Mouse (Mus musculus) embryonic facial prominence, embryonic 14.5 days (tissue): Measurements from ENCODE around the gene Smlr1. TPM values are rescaled to one million over a fixed set of nuclear protein-coding genes. Genes with fewer than 3 reads are reported as not detected.

ENCODE experiments used
- ATAC-seq: fragments of 200-750 bp; cut with Nextera tagmentation; 2 replicates; pipeline ENCODE4 v1.8.0; 2017; ENCODE audit warnings: low read depth, moderate number of reproducible peaks, moderate TSS enrichment
- DNase-seq: peaks from one replicate; pipeline ENCODE4 v3.0.0-alpha.2; 2015; ENCODE audit warnings: low spot score
- H3K27ac ChIP-seq: fragments of 300-500 bp; sonication (generic); replicated peaks from 2 replicates; pipeline ENCODE4 v1.5.1; 2014; ENCODE audit warnings: low read depth, mild to moderate bottlenecking, low read length, moderate library complexity
- H3K27me3 ChIP-seq: fragments of 300-500 bp; sonication (generic); replicated peaks from 2 replicates; pipeline ENCODE4 v1.6.1; 2014; ENCODE audit warnings: low read length; ENCODE audit not compliant: control insufficient read depth, insufficient read depth
- H3K36me3 ChIP-seq: fragments of 300-500 bp; sonication (generic); 2 replicates; pipeline ENCODE4 v1.6.1; 2014; ENCODE audit warnings: low read length, mixed read lengths; ENCODE audit not compliant: control insufficient read depth, insufficient read depth
- H3K4me1 ChIP-seq: fragments of 300-500 bp; sonication (generic); 2 replicates; pipeline ENCODE4 v1.6.1; 2014; ENCODE audit warnings: antibody characterized with exemption, low read length; ENCODE audit not compliant: control insufficient read depth, insufficient read depth
- H3K4me2 ChIP-seq: fragments of 300-500 bp; sonication (generic); 2 replicates; pipeline ENCODE4 v1.6.1; 2014; ENCODE audit warnings: low read depth, mild to moderate bottlenecking, low read length, moderate library complexity, mixed read lengths
- H3K4me3 ChIP-seq: fragments of 300-500 bp; sonication (generic); 2 replicates; pipeline ENCODE4 v1.5.1; 2014; ENCODE audit warnings: low read depth, mild to moderate bottlenecking, low read length
- H3K9ac ChIP-seq: fragments of 300-500 bp; sonication (generic); 2 replicates; pipeline ENCODE4 v1.6.1; 2014; ENCODE audit warnings: low read depth, mild to moderate bottlenecking, low read length, moderate library complexity, mixed read lengths
- H3K9me3 ChIP-seq: fragments of 300-500 bp; sonication (generic); 2 replicates; pipeline ENCODE4 v1.6.1; 2016; ENCODE audit warnings: low read length; ENCODE audit not compliant: control insufficient read depth
- WGBS: fragments of 180-500 bp; shearing (Covaris S2); extraction: QIAGEN DNeasy Blood & Tissue Kit; methylation state at CpG from one replicate; pipeline ENCODE4 v1.1.7; 2014; 5-methylcytosine and 5-hydroxymethylcytosine counted together
- polyA plus RNA-seq: library from polyadenylated mRNA; unstranded; fragments of >200 nt; fragmentation: Nextera tagmentation; extraction: Ambion mirVana; gene quantifications from 2 replicates; pipeline ENCODE4 v1.2.1, GENCODE M21; 2014

Gene Smlr1
- polyA plus RNA-seq, 1 experiment from 2014 or later: not detected

- no peak for DNase-seq
- WGBS: 90% methylated on average over 8 of the region's 8 CpGs
- no peak overlapping the region for H3K4me3 ChIP-seq
- H3K27ac ChIP-seq: no peak overlapping the region
- H3K9me3 ChIP-seq: no peaks in the 10 kb centered on the region
- peaks cover 26% of the 10 kb centered on the region for H3K36me3 ChIP-seq
- H3K27me3 ChIP-seq: no peaks in the 10 kb centered on the region
- H3K9ac ChIP-seq: no peak overlapping the region
- no peaks in the 10 kb centered on the region; the same call in 1 of the 2 replicates for H3K4me1 ChIP-seq
- no peak overlapping the region for H3K4me2 ChIP-seq
- no peak for ATAC-seq
Observed at GRCm38 (mm10) chr10:25523727-25524126, 12.3 kb downstream of the Smlr1 start.

DNA sequence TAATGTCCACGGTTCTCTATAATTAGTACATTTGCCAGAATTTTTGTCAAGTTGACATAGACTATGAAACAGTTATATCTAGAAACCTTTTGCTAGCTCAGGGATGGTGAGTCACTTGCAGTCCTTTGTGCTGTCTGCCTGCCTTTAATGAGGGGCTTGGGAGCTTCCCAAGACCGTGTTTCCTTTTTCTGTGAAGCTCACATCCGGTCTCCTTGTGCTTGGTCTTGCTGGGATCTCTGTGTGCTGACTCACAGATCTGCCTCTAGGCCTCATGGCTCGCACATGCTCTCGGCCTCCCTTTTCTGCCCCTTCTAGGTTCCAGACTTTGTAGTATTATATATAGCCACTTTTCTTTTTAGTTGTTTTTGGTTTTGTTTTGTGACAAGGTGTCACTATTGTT, 15.6 kb downstream of the Smlr1 start:
- Histone ChIP-seq H3K4me1 (no peaks in the 10 kb centered on the region), H3K4me3 (no peak overlapping the region), H3K9ac (no peak overlapping the region), H3K9me3 (0 out of 2 replicates have a peak, but pooled peaks cover 4% of the 10 kb centered on the region), H3K4me2 (no peak overlapping the region), H3K27me3 (no peaks in the 10 kb centered on the region), H3K36me3 (peaks cover 41% of the 10 kb centered on the region), H3K27ac (no peak overlapping the region)
- ATAC-seq (no peak), DNase-seq (no peak)
- 78% methylated on average over 5 of the region's 5 CpGs for WGBS

DNA sequence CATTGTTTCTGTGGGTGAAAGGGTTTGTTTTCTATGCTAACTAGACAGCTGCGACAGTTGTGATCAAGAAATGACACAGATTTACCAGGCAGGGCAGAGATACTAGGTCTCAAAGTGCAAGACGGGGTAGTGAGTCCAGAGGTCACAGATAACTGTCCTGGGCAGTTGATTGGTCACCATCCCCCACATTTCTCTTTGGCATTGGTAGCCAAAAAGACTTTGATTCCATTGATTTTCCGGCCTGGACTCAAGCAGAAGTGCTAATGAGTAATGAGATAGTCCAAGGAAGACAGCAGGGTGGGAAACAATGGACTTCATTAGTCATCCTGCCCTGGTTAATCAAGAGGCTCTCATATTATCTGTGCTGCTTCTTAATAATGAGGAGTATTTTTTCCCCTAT, 16.1 kb downstream of the Smlr1 start:
- Histone ChIP-seq H3K4me2 (no peak overlapping the region), H3K27me3 (no peaks in the 10 kb centered on the region), H3K9me3 (0 out of 2 replicates have a peak, but pooled peaks cover 4% of the 10 kb centered on the region), H3K4me1 (no peaks in the 10 kb centered on the region), H3K9ac (no peak overlapping the region), H3K36me3 (peaks cover 46% of the 10 kb centered on the region), H3K4me3 (no peak overlapping the region), H3K27ac (no peak overlapping the region)
- no peak for DNase-seq
- 85% methylated on average over 3 of the region's 3 CpGs for WGBS
- ATAC-seq: no peak

GRCm38 (mm10) chr10:25513821-25514220, 22.2 kb downstream of the Smlr1 start:
- H3K9ac ChIP-seq: no peak overlapping the region
- no peak overlapping the region for H3K4me3 ChIP-seq
- DNase-seq: no peak
- H3K27ac ChIP-seq: no peak overlapping the region
- H3K4me1 ChIP-seq: no peaks in the 10 kb centered on the region
- 56% methylated on average over 1 of the region's 1 CpGs for WGBS
- no peak for ATAC-seq
- no peak overlapping the region for H3K4me2 ChIP-seq
- H3K27me3 ChIP-seq: no peaks in the 10 kb centered on the region
- H3K9me3 ChIP-seq: 0 out of 2 replicates have a peak, but pooled peaks cover 4% of the 10 kb centered on the region
- H3K36me3 ChIP-seq: peaks cover 49% of the 10 kb centered on the region

- no peaks in the 10 kb centered on the region for H3K27me3 ChIP-seq
- peaks cover 54% of the 10 kb centered on the region for H3K36me3 ChIP-seq
- no peak for DNase-seq
- ATAC-seq: no peak
- no peak overlapping the region for H3K9ac ChIP-seq
- WGBS: 81% methylated on average over 5 of the region's 5 CpGs
- no peak overlapping the region for H3K4me3 ChIP-seq
- no peak overlapping the region for H3K27ac ChIP-seq
- H3K9me3 ChIP-seq: no peaks in the 10 kb centered on the region
- no peak overlapping the region for H3K4me2 ChIP-seq
- H3K4me1 ChIP-seq: no peaks in the 10 kb centered on the region
Observed at GRCm38 (mm10) chr10:25503250-25503649, 32.8 kb downstream of the Smlr1 start.

DNA sequence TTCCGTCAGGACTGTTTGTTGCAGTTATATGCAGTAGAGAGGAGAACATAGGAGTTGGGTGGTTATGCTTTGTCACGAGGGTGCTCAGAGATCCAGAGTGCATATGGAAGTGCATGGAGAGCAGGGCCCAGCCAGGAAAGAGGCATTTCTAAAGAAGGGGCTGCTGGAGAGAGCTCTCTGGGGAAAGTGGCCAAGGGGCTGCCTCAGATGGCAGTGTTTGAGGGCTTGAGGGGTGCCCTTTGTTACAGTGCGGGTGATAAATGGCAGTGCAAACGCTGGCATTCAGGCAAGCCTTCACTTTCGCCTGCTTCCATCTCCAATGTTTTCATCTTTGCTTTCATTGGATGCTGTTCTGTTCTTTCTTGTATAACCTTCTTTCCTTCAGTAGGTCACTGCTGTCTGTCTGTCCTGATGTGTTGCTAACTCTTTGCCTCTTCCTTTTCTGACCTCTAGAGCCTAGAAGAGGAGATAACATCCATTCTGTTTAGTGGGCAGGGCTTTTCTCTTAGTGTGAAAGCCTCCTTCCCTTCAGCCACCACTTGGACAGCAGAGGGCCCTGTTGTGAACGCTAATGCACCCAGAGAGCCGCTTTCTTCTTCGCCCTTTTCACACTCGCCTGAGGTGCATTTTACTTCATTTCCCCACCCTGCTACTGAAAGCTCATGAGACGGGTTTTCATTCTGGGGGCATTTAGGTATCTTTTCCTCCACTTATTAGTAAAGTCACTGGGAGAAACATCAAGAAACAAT, 36.6 kb downstream of the Smlr1 start:
- WGBS: 61% methylated on average over 10 of the region's 10 CpGs
- no peaks in the 10 kb centered on the region for H3K27me3 ChIP-seq
- H3K4me2 ChIP-seq: no peak overlapping the region
- no peak overlapping the region for H3K27ac ChIP-seq
- no peaks in the 10 kb centered on the region for H3K9me3 ChIP-seq
- H3K36me3 ChIP-seq: peaks cover 37% of the 10 kb centered on the region
- H3K4me3 ChIP-seq: no peak overlapping the region
- H3K9ac ChIP-seq: no peak overlapping the region
- DNase-seq (peak; percentile 20), ATAC-seq (no peak)
- H3K4me1 ChIP-seq: no peaks in the 10 kb centered on the region

- no peak for ATAC-seq
- 13% methylated on average over 1 of the region's 1 CpGs for WGBS
Observed at GRCm38 (mm10) chr10:25488456-25488855, 47.6 kb downstream of the Smlr1 start.

GRCm38 (mm10) chr10:25482791-25483190, 53.3 kb downstream of the Smlr1 start:
- Histone ChIP-seq H3K36me3 (peaks cover 31% of the 10 kb centered on the region), H3K4me1 (no peaks in the 10 kb centered on the region), H3K9ac (no peak overlapping the region), H3K4me2 (no peak overlapping the region), H3K27me3 (no peaks in the 10 kb centered on the region), H3K4me3 (no peak overlapping the region), H3K27ac (no peak overlapping the region), H3K9me3 (no peaks in the 10 kb centered on the region)
- DNase-seq: no peak
- 69% methylated on average over 5 of the region's 5 CpGs for WGBS
- no peak for ATAC-seq

More at GRCm38 (mm10) chr10:25488456-25488855, 47.6 kb downstream of the Smlr1 start:
- no peaks in the 10 kb centered on the region for H3K27me3 ChIP-seq
- H3K36me3 ChIP-seq: peaks cover 25% of the 10 kb centered on the region
- H3K9me3 ChIP-seq: no peaks in the 10 kb centered on the region
- no peaks in the 10 kb centered on the region for H3K4me1 ChIP-seq
- H3K4me3 ChIP-seq: no peak overlapping the region
- peak; percentile 74 for DNase-seq
- H3K4me2 ChIP-seq: no peak overlapping the region
- H3K27ac ChIP-seq: no peak overlapping the region
- H3K9ac ChIP-seq: no peak overlapping the region

GRCm38 (mm10) chr10:25479716-25480115, 56.4 kb downstream of the Smlr1 start:
- H3K4me3 ChIP-seq: no peak overlapping the region
- H3K27ac ChIP-seq: no peak overlapping the region
- no peaks in the 10 kb centered on the region for H3K27me3 ChIP-seq
- H3K9me3 ChIP-seq: no peaks in the 10 kb centered on the region
- no peak overlapping the region for H3K4me2 ChIP-seq
- DNase-seq (no peak), ATAC-seq (no peak)
- no peaks in the 10 kb centered on the region for H3K4me1 ChIP-seq
- H3K36me3 ChIP-seq: peaks cover 26% of the 10 kb centered on the region
- no peak overlapping the region for H3K9ac ChIP-seq
- WGBS: 94% methylated on average over 3 of the region's 3 CpGs
